Mouse (Mus musculus) inflammation-experienced regulatory T-cells (primary cell): ENCODE data around the gene Mecp2. TPM values are rescaled to one million over a fixed set of nuclear protein-coding genes. Genes with fewer than 3 reads are reported as not detected.

Experiments used
- polyA plus RNA-seq, 2 experiments: library from polyadenylated mRNA; unstranded; fragments of 100-300 nt; shearing (Covaris generic); gene quantifications; one replicate each; pipeline ENCODE4 v1.2.1; 2017

Gene Mecp2
- 10 to 100 TPM; 46.8 to 53.9 TPM for polyA plus RNA-seq

DNA sequence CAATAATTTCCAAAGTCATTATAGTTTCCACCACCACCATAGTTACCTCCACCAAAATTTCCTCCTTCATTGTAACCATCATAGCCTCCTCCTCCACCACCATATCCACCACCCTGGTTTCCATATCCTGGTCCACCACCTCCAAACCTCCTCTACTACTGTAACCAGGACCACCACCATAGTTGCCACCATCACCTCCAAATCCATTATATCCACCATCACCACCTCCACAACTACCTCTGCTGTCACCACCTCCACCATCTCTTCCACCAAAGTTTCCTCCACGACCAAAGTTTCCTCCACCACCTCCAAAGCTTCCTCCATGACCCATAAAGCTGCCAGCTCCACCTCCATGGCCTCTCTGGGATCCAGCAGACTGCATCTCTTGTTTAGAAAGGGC, at the start of gene Mecp2:
Gene Mecp2, minus strand, starts transcription at position 101 of the 400 bp plus-strand sequence.

GRCm38 (mm10) chrX:74176959-74177358, 41.8 kb upstream of the Mecp2 start, which contains the start of gene Tktl1:
Gene Tktl1, plus strand, starts transcription at chrX:74177259.

GRCm38 (mm10) chrX:74167738-74168137, 32.6 kb upstream of the Mecp2 start, which contains the start of gene Tex28:
Gene Tex28, minus strand, starts transcription at chrX:74167838.

GRCm38 (mm10) chrX:74127164-74127563, 8.0 kb downstream of the Mecp2 start, which contains the start of gene Opn1mw:
Gene Opn1mw, plus strand, starts transcription at chrX:74127464.

GRCm38 (mm10) chrX:74023188-74024049, 111.7 kb downstream of the Mecp2 start, which contains the start of gene Irak1:
Gene Irak1, minus strand, starts transcription at chrX:74023918.

Other genes with a start within 250 kb of the Mecp2 start
- 1 to 10 TPM; 3.4 to 6.1 TPM for gene Avpr2, start 243.3 kb downstream of the Mecp2 start, polyA plus RNA-seq
- gene L1cam, start 239.3 kb downstream of the Mecp2 start, polyA plus RNA-seq, result 10 to 100 TPM; 27.7 to 41.1 TPM
- gene Arhgap4, start 213.5 kb downstream of the Mecp2 start, polyA plus RNA-seq, result 100 to 1,000 TPM; 247 to 301 TPM
- 100 to 1,000 TPM; 224 to 246 TPM for gene Naa10, start 213.4 kb downstream of the Mecp2 start, polyA plus RNA-seq
- 1 to 10 TPM; 3.7 to 9.4 TPM for gene Renbp, start 204.5 kb downstream of the Mecp2 start, polyA plus RNA-seq
- 10 to 100 TPM; 40.3 to 55.0 TPM for gene Hcfc1, start 169.0 kb downstream of the Mecp2 start, polyA plus RNA-seq
- 100 to 1,000 TPM; 182 to 192 TPM for gene Irak1, start 111.4 kb downstream of the Mecp2 start, polyA plus RNA-seq
- not detected for gene Opn1mw, start 7.9 kb downstream of the Mecp2 start, polyA plus RNA-seq
- not detected for gene Tex28, start 32.5 kb upstream of the Mecp2 start, polyA plus RNA-seq
- 1 to 10 TPM; 2.0 to 3.8 TPM for gene Tktl1, start 41.9 kb upstream of the Mecp2 start, polyA plus RNA-seq
- 100 to 1,000 TPM; 247 to 358 TPM for gene Flna, start 114.5 kb upstream of the Mecp2 start, polyA plus RNA-seq
- gene Emd, start 119.3 kb upstream of the Mecp2 start, polyA plus RNA-seq, result 10 to 100 TPM; 48.9 to 66.6 TPM
- gene Rpl10, start 135.4 kb upstream of the Mecp2 start, polyA plus RNA-seq, result 10 to 100 TPM; 44.3 to 79.3 TPM
- gene Taz, start 146.5 kb upstream of the Mecp2 start, polyA plus RNA-seq, result 100 to 1,000 TPM; 140 to 181 TPM
- gene Dnase1l1, start 147.0 kb upstream of the Mecp2 start, polyA plus RNA-seq, result 10 to 100 TPM; 22.4 to 29.5 TPM
- 100 to 1,000 TPM; 155 to 162 TPM for gene Atp6ap1, start 161.7 kb upstream of the Mecp2 start, polyA plus RNA-seq
- gene Gdi1, start 169.6 kb upstream of the Mecp2 start, polyA plus RNA-seq, result 100 to 1,000 TPM; 260 to 309 TPM
- 10 to 100 TPM; 78.9 to 83.6 TPM for gene Fam50a, start 177.7 kb upstream of the Mecp2 start, polyA plus RNA-seq
- 1 to 10 TPM; 2.4 to 6.9 TPM for gene Plxna3, start 193.7 kb upstream of the Mecp2 start, polyA plus RNA-seq
- 10 to 100 TPM; 34.3 to 51.6 TPM for gene Lage3, start 218.3 kb upstream of the Mecp2 start, polyA plus RNA-seq
- gene Ubl4a, start 237.9 kb upstream of the Mecp2 start, polyA plus RNA-seq, result 10 to 100 TPM; 52.3 to 66.9 TPM
- gene Slc10a3, start 238.0 kb upstream of the Mecp2 start, polyA plus RNA-seq, result 10 to 100 TPM; 40.0 to 40.5 TPM